Mouse (Mus musculus): Measurements from ENCODE around the gene Rnd2. TPM values are rescaled to one million over a fixed set of nuclear protein-coding genes. Genes with fewer than 3 reads are reported as not detected.
"Not testable (repeated sequence)": the region's sequence is repeated elsewhere in the genome, so short reads cannot be mapped to it uniquely, and the experiment has no call there.

The Rnd2 gene
- 100 to 1,000 TPM; 210 to 231 TPM for total RNA-seq (2021)
- long read RNA-seq, experiment 1, transcript Rnd2-201 (5 exons, 1,394 nt), result major isoform, 99 of 122 reads
- long read RNA-seq, experiment 1, partial matches to known transcripts, result 2 of 122 reads
- long read RNA-seq, experiment 1, other reads (novel, unspliced or antisense), result 18 of 122 reads
- long read RNA-seq, experiment 2, transcript Rnd2-201 (5 exons, 1,394 nt), result major isoform, 147 of 175 reads
- long read RNA-seq, experiment 2, partial matches to known transcripts, result 2 of 175 reads
- long read RNA-seq, experiment 2, other reads (novel, unspliced or antisense), result 23 of 175 reads

DNA sequence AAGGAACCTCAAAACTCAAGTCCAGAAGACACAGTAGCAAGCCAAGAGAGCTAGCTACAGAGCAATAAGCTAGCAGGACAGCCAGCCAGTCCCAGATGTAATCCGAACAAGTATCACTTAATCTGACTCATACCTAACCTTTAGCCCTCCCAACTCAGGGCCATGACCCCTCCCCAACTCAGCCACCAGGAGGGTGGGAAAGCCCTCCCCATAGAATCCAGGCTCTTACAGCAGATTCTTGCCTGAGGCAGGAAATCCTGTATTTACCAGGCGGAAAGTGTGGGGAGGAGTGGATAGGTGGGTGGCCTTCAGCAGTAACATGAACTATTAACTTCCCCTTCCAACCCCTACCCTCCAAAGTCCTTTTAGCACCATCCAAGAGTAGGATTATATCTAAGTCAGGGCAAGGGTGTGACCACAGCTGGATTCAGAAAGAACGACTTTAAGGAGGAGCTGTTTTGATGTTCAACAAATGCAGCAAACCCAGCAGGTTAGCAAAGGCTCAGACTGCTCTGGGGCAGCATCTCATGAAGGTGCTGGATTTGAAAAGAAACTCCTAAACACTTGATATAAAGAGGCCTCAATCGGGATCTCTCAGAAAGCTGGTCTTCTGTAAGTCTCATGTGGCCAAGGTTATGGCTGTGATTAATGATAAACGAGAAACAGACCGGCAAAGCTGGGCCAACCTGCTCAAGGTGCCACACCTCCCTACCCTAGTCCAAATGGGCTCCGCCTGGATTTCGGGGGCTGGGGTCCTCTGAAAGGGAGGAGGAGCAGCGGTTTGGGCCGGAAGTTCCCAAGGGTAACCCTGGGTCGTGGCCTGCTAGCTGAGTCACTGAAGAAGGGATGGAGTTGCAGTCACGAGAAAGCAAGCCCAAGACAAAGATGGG lies at the start of gene Rnd2:
TSS of gene Rnd2 (plus strand) at position 789 of the 890 bp plus-strand sequence.
- DNase-seq (ENCODE audit: low spot score in 2 of 2), result no peak

DNA sequence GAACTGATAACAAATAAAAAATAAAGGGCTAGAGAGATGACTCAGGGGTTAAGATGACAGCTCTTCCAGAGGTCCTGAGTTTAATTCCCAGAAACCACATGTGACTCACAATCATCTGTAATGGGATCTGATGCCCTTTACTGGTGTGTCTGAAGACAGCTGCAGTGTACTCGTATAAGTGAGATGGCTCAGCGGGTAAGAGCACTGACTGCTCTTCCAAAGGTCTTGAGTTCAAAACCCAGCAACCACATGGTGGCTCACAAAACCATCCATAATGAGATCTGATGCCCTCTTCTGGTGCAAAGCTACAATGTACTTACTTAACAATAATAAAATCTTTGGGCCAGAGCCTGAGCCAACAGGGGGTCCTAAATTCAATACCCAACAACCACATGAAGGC lies 49.5 kb upstream of the Rnd2 start:
- no peak for DNase-seq (ENCODE audit: low spot score in 2 of 2)

DNA sequence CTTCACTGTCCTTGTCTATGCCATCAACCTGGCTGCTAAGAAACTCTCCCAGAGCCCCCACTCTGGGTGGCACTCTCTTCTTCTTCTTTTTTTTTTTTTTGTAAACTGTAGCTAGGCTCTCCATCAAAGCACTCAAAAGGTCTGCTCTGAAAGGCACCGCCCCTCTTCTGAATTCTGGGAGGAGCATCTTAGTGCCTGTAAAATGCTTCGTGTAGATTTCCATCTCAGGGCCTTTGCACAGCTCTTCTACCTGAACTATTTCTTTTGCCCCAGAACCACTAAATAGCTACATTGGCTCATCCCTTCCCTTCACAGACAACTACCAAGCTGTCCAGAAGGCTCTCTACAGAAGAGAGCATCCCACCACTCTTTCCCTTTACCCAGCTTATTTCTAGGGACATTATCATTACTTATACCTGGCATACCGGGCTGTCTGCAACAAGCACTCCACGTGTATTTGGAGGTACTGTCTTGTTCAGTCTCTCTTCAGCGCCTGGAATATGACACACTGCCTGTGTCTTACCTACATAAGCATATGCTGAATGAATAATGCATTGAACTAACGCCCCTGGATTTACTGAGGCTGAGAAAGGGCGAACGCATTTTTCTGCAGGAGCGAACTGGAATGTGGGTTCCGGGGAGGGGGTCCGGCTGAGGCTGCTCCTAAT lies 48.2 kb upstream of the Rnd2 start:
- no peak for DNase-seq (ENCODE audit: low spot score in 2 of 2)

DNA sequence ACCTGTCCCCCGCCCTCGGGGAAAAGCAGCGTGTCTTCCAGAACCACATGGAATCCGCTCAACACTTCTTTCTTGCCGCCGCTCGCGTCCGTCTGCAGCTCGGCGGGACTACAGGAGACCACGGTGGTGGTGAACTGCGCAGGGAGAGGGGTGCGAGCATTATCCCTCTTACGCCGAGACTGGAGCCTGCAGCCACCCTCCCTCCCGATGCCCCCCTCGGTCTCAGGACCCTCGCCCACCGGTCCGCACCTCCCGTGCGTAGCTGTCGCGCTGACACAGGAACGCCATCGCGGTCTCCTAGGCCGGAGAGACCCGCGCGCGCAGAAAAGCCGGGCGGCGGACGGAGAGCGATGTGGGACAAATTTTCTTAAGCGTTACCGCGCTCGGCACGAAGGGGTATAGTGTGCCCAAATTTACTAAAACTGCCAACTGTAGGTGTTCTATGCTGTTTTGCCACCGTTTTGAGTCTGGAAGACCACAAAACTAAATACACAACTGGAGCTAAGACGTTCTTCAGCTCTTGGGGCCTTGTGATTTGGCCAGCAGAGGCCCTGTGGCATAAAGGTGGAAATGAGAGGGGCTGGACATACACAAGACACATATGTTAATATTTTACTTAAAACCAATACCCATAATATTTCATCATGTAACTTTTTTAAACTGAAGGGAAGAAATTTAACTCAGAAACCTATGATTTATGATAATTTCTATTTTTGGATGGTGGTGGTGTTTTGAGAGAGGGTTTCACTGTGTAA lies 47.5 kb upstream of the Rnd2 start, which contains the start of gene Aarsd1:
TSS of gene Aarsd1 (minus strand) at position 515 of the 755 bp plus-strand sequence.
- DNase-seq (ENCODE audit: low spot score in 2 of 2), result peak; percentile 90 to 91

DNA sequence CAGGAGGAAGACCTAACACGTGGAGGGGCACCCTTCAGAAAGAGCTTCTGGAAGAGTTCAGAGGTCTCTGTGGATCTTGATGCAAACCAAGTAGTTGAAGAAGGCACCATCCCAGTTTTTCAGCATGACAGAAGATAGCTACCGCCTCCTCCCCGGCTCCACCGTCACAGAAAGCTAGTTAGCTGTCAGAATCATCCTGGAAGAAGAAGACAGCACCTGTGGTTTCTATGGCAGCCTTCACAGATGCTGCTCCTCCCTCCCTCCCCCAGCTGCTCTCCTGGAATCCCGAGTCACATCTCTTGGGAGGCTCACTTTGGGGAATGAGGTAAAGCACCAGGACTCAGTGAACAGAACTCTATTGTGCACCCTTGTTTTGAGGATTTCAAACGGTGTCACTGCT lies 45.8 kb upstream of the Rnd2 start:
- no peak for DNase-seq (ENCODE audit: low spot score in 2 of 2)

DNA sequence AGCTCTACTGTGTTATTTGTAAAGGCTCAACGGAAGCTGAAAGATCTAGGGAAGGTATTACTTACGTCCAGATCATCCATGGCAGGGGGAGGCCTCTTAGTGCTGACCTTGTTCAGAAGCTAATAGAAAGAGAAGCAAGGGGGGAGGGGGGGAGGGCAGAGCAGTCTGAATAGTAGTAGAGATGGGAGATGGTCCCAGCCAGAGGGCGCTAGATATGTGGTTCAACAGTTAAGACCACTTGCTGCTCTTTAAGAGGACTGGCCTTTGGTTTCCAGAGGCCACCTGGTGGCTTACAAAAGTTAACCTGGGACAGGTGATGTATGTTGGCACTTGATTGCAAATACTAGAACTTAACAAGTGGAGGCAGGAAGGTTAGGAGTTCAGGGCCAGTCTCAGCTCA lies 45.2 kb upstream of the Rnd2 start:
- no peak for DNase-seq (ENCODE audit: low spot score in 2 of 2)

DNA sequence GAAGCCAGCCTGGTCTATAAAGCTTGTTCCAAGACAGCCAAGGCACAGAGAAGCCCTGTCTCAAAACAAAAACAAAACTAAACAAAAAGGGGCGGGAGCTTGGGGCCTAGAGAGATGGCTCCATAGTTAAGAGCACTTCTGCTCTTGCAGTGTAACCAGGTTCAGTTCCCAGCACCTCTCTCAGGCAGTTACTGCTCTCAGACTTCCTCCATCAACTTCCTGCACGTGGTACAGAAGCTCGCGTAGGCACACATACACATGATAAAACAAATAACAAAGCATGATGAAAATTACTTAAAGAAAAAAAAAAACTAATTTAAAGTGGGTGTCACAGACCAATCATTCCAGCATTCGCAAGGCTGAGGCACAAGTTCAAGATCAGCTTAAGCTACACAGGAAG lies 44.7 kb upstream of the Rnd2 start:
- DNase-seq (ENCODE audit: low spot score in 2 of 2), result no peak

DNA sequence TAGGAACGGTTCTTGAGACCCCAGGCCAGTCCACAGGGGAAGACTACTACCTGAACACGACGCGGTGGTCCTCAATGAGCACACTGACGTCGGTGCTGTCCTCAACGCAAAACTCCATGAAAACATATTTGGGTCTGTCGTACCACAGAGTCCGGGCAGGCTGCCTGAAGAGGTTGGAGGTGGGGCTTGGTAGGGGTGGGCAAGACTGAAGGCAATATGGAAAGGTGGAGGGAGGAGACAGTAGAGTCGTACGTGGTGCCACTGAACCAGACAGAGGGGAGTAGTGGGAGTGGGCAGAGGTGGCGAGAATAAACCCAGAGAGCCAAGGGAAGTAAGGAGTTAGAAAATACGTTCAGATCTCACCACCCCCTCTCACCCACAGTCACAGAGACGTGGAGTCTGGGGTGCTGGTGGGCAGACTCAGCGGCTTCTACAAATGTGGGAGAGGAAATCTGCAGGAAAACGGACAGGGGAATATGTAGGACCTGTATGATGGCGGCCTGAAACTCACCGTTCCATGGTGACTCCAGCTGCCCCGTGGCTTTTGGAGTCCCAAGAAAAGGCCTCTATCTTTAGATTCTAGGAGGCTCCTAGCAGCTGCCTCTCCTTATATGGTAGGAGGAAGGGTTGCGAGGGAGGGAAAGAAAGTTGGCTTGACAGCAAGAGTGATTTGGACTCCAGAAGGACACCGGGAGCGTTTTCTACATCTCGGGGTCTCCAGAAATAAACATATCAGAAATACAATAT lies 40.5 kb upstream of the Rnd2 start, which contains the start of gene Gm27029:
TSS of gene Gm27029 (minus strand) at position 692 of the 747 bp plus-strand sequence.
- DNase-seq (ENCODE audit: low spot score in 2 of 2), result no peak

DNA sequence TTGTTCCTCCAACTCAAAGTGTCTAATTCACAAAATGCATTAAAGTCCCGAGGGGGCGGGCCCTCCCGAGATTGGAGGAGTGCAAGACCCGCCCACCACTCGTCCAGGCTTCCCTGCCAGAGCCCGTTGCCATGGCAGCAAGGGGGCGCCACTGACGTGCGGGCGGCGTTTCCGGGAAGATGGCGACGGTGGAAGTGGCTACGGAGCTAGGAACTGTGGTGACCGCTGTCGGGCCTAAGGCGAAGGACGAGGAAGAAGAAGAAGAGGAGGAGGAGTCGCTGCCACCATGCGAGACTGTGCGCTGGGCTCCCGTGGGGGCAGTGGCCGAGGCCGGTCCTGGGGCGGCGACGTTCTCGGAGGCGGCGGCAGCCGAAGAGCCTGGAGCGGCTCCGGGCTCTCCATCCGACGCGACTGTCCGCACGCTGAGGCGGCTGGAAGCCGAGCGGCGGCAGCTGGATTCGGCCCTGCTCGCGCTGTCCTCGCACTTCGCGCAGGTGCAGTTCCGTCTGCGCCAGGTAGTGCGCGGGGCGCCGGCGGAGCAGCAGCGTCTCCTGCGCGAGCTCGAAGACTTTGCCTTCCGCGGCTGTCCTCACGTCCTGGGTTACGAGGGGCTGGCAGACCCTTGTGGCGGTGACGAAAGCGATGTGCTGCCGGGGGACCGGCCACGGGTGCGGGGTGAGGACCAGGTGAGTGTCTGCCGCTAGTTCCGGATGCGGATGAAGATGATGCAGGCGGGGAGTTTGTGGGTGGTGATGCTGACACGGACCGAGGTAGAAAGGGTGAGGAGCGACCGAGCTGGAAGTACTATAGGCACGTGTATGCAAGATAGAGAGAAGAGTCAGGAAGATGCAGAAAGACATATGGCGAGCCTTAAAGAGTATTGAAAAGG lies 39.6 kb upstream of the Rnd2 start, which contains the start of the genes Rundc1 and Ptges3l:
TSS of gene Rundc1 (plus strand) at position 161 of the 889 bp plus-strand sequence.
TSS of gene Ptges3l (minus strand) at position 409 of the 889 bp plus-strand sequence.
- peak; percentile 94 to 98 for DNase-seq (ENCODE audit: low spot score in 2 of 2)

DNA sequence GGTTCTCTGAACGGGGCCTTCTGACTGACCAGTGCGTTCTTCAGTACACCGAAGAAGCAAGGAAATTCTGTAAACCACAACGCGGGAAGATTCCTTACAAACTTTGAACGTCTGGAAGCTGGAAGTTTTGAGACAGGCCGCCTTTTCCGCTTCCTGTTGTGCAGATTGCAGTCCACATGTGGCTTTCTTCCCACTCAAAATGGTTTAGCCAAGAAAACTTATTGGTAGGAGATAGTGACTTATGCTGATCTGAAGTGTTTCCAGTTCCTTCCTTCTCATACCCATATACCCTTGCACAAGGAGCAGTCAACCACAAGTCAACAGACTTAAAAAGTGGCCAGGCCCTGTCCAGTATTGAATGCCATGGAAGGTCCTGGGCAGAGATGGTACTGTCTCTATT lies 38.6 kb upstream of the Rnd2 start:
- no peak for DNase-seq (ENCODE audit: low spot score in 2 of 2)

DNA sequence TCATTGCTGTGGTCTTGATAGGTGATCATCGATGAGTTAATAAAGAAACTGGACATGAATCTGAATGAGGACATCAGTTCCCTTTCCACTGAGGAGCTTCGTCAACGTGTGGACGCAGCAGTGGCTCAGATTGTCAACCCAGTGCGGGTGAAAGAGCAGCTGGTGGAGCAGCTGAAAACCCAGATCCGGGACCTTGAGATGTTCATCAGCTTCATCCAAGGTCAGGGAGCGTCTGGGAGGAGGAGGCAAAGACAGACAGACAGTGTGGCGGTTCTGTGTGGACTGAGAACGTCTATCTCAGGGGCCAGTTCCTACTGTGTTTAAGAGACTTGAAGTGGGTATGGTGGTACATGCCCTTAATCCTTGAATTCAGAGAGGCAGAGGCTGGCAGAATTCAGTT lies 33.5 kb upstream of the Rnd2 start:
- no peak for DNase-seq (ENCODE audit: low spot score in 2 of 2)

DNA sequence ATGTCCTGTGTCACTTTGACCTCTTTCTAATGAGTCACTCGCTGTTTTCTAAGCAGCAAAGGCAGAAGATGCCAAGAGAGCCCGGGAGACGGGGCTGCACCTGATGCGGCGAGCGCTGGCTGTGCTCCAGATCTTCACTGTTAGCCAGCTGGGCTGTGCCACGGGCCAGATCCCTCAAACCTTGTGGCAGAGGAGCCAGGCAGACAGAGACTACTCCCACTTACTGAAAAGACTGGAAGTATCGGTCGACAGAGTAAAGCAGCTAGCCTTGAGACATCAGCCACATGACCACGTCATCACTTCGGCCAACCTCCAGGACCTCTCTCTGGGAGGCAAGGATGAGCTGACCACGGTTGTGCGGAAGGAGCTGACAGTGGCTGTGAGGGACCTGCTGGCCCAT lies 31.4 kb upstream of the Rnd2 start:
- DNase-seq (ENCODE audit: low spot score in 2 of 2), result no peak

DNA sequence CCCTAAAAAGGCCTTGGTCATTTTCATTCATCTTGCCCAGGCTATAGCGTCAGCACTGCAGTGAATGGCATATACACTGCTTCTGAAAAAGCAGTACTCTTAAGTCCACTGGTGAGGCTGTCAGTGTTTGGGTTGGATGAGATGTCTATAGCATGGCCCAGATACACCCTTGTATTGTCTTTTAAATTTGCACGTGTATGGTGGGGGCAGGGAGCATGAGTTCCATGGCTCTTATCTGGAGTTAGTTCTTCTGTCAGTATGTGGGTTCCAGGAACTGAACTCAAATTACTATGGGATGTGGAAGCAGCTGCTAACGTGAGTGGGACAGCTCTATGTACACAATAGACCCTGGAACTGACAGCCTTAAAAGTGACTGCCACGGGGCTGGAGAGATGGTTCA lies 29.0 kb upstream of the Rnd2 start:
- DNase-seq (ENCODE audit: low spot score in 2 of 2), result no peak

DNA sequence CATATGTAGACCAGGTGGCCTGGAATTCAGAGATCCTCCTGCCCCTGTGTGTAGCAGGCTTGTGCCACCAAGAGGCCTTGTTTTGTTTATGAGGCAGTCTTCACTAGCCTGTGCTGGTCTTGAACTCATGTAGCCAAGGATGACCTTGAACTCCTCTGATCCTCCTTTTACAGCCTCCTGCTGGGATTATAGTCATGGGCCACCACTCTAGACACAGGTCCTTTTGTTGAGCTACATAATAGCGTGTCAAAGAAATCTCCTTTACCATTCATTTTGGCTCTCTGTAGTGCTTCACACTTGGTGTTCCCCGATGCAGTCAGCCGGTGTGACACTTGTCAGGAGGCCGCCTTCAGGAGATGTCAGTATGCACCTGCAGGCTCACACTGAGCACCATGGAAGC lies 27.9 kb upstream of the Rnd2 start:
- no peak for DNase-seq (ENCODE audit: low spot score in 2 of 2)

DNA sequence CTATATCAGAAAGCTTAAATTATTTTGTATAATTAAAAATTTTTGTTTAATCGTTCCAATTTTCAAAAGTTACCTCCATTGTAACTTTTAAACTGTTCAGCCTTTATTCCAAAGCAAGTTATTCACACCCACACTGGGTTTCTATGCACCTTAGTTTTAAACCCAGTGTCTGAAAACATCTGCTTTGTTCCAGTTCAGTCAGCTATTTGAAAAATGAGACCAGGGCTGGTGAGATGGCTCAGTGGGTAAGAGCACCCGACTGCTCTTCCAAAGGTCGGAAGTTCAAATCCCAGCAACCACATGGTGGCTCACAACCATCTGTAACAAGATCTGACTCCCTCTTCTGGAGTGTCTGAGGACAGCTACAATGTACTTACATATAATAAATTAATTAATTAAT lies 26.8 kb upstream of the Rnd2 start:
- DNase-seq (ENCODE audit: low spot score in 2 of 2), result not testable (repeated sequence)

DNA sequence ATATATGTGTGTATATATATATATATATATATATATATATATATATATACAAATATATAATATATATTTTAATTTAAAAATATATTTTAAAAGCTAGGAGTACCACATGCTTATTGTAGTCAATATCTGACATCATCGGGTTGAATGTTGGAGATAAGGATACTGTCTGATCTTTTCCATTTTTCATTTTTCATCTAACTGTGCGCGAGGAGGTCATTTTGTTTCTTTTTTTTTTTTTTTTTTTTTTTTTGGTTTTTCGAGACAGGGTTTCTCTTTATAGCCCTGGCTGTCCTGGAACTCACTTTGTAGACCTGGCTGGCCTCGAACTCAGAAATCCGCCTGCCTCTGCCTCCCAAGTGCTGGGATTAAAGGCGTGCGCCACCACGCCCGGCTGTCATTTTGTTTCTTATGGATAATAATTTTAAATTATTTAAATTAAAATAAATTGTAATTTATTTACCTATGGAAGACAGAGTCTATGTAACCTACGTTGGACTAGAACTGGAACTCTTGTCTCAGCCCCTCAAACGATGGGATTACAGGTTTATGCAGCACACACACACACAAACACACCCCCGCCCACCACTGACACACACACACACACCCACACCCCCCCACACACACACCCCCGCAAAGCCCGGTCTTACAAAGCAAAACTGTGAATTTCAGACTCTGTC lies 23.2 kb upstream of the Rnd2 start:
- not testable (repeated sequence) for DNase-seq (ENCODE audit: low spot score in 2 of 2)

DNA sequence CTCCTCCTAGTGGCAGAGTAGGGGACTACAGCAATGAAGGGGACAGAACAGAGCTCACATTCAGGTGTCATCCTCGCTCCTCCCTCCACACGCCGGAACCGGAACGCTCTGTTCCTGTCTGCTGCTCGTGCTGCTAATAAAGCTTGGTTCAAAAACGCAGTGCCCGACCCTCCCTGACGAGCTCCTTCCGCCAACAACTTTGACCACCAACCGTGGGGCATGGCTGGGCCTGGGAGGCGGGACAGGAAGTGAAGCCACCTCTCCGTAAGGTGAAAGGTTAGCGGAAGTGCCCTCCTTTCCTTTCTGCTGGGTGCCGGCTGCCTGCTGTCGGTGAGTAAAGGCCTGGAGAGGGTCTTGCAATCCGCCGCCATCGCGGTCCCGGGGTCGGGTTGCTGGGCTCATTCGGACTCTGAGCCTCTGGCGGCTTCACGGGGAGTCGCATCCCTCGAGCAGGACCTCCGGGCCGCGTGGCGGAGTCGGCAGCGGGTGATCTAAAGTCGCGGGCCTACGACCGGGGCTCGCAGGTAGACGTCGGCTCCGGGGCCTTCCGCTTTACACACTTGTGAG lies 22.6 kb upstream of the Rnd2 start, which contains the start of gene Rpl27:
TSS of gene Rpl27 (plus strand) at position 172 of the 567 bp plus-strand sequence.
- peak; percentile 93 to 99 for DNase-seq (ENCODE audit: low spot score in 2 of 2)

DNA sequence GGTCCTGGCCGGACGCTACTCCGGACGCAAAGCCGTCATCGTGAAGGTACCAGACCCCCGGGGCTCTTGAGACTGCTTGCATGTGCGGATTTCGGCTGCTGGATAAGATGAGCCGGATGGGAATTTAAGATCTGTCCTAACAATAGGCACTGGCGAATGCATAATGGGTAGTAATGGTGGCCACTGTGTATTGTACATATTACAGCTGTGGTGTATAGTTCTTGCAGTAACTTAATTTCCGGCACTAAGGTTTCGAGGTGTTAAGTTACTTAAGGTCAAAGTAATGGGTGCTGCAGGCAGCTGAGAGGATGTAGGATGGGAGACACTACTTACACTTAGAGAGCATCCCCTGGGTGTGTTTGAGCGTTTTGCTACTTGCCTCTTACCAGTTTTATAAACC lies 22.0 kb upstream of the Rnd2 start:
- no peak for DNase-seq (ENCODE audit: low spot score in 2 of 2)

Data from layer of hippocampus, postnatal 14 days (tissue).